Mouse (Mus musculus) bone marrow, adult 2 months (tissue): ENCODE measurements around the gene Fgfr2.

ENCODE experiments used
- CTCF ChIP-seq: fragments of 200-500 bp; IDR thresholded peaks from 2 replicates; pipeline ENCODE4 v1.5.1; 2011; ENCODE audit warnings: low read length, control low read depth; ENCODE audit not compliant: control insufficient read depth, insufficient read depth
- POLR2A ChIP-seq: fragments of 200-500 bp; IDR thresholded peaks from 2 replicates; pipeline ENCODE4 v1.6.1; 2011; ENCODE audit warnings: low read depth, mild to moderate bottlenecking, control low read depth, low read length, borderline replicate concordance; ENCODE audit not compliant: control insufficient read depth

DNA sequence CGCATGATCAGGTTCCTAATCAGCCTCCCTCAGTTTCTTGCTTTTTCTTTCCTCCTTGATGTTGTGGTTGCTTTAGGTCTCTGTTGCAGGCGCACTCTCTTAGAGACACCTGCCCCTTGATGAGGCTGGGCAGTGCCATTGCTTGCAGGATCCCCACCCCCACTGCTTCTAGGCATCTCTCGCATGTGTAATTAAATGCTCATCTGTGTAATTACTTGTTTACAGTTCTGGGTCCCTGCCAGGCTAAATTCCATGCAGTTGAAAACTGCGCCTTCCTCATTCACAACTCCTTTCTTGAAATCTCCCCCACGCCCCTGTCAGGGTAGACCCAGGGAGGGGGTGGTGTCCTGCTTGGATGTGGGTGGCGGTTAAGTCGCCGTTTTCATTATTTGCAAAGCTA is 1380.0 kb downstream of the Fgfr2 start:
- TF ChIP-seq CTCF (no peak), POLR2A (no peak)
